Mouse (Mus musculus): ENCODE data around the gene Zcwpw1.

The Zcwpw1 gene

GRCm38 (mm10) chr5:137784546-137784945 lies 3.1 kb upstream of the Zcwpw1 start:
- DNase-seq (ENCODE audit: low spot score in 2 of 2): no peak

DNA sequence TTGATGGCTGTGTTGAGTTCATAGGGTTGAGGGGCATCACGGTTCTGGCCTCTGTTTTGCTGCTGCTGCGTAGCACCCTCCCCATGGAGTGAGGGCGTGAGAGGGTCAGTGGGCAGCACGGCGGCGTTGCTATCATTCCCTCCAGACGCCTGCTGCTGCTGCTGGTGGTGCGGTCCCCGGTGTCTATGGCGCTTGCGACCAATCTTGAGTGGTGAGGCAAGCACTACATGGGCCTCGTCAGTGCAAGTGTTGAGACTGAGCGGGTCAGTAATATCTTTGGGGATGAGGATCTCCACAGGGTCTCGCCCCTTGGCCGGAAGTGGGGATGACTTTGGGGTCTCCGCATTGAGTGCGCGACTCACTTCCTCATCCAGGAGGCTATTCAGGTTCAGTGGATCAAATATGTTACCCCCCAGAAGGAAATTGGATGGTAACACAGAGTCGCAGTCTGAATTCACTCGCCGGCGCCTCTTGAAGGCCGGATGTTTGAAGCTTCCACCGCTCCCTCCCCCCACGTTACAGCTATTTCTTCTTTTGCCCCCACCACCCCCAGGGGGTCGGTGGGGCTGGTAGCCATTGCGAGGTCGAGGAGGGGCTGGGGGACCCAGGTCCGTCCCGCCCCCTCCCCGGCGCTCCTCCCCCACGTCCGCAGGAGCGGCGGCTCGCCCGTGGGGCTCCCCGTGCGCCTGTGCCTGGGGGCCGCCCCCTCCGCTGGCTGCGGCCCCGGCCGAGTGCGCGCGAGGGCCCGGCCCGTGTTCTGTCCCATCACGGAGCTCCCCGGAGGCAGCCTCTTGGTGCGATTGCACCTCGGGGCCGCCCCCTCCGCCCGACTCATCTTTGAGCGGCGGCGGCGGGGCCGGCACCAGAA lies 2.2 kb upstream of the Zcwpw1 start:
- DNase-seq (ENCODE audit: low spot score in 2 of 2): peak; percentile 37 to 56

DNA sequence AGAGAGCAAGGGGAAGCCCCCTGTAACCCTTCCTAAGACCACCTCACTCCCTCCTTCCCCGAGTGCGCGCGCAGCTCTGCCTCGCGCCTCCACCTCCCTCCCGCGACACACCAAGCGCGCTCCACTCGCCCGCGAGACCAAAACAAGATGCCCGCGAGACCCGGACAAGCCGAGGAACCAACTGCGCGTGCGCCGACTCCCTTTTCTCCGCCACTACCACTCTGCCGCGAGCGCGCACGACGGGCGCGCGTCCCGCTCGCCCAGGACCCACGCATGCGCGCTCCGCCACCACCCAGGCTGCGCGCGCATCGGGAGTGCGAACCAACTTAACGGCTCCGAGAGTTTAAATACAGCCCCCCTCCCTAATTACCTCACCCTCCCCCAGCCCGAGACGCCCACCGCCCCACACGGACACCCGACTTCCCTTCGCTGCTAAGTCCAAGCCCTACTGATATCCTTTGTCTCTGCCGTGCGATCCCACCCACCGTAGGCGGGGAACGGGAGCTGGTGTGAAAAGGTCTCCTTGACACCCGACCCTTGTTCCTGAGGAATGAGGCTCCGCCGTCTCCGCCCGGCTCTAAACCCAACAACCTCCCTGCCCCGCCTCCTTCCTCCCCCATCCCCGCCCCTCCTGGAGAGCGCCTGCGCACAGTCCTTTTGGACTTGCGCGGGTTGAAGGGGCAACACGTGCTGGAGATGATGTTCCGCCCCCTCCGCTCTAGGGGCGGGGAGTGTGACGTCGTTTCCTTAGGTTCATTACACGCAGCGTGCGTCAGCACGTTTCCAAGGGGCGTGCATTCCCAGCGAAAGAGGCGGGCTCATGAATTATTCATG lies 1.3 kb upstream of the Zcwpw1 start:
- DNase-seq (ENCODE audit: low spot score in 2 of 2): peak; percentile 98 to 99

GRCm38 (mm10) chr5:137788171-137788570 lies 573 bp downstream of the Zcwpw1 start:
- peak; percentile 26 to 33 for DNase-seq (ENCODE audit: low spot score in 2 of 2)

DNA sequence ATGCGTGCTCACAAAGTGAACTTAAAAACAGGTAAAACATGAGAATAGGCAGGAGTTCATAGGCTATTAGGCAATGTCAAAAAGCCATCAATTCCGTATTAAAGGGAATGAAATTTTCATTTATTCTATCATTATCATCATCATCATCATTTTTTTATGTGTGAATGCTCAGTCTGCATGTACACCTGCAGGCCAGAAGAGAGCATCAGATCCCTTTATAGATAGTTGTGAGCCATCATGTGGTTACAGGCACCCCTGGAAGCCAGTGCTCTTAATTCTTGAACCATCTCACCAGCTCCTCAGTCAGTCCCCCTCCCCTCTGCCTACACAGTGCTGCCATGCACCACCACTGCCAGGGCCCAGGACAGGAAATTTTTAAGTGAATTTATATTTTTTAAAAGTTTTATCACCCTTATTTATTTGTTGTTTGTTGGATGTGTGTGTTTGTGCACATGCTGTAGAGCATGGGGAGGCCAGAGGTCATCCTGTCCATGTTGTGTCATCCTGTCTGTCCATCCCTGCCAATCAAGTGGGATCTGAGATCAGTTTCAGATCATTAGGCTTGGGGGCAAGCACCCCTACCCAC lies 1.4 kb downstream of the Zcwpw1 start:
- no peak for DNase-seq (ENCODE audit: low spot score in 2 of 2)

DNA sequence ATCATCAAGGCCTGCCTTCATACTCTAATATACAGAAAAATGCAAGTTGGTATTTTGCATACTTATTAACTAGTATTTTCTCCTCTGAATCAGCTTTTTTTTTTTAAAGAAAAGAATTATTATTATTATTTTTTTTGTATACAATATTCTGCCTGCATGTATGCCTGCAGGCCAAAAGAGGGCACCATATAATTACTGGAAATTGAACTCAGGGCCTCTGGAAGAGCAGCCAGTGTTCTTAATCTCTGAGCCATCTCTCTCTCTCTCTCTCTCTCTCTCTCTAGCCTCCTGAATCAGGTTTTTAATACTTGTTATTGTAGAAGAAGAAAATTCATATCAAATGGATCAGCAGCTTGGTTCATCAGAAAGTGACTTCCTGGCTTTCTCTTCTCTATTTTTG lies 4.0 kb downstream of the Zcwpw1 start:
- DNase-seq (ENCODE audit: low spot score in 2 of 2): no peak

- no peak for DNase-seq (ENCODE audit: low spot score in 2 of 2)
Measured at GRCm38 (mm10) chr5:137796606-137797005, 9.0 kb downstream of the Zcwpw1 start.

GRCm38 (mm10) chr5:137800917-137801316 lies 13.3 kb downstream of the Zcwpw1 start:
- no peak for DNase-seq (ENCODE audit: low spot score in 2 of 2)

DNA sequence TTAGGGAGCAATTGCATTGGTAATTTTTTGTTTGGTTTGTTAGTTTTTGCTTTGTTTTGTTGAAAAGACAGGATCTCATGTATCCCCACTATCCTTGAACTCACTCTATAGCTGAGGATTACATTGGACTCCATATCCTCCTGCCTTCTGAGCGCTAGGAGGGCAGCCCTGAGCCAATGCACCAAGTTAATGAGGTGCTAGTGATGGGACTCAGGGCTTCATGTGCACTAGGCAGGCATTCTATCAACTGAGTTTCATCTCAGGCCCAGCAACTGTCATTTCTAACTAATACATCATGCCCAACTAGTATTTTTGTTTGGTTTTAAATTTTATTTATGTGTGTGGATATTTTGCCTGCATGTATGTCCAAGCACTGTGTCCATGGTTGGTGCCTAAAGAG lies 18.6 kb downstream of the Zcwpw1 start:
- no peak for DNase-seq (ENCODE audit: low spot score in 2 of 2)

GRCm38 (mm10) chr5:137808316-137808715 lies 20.7 kb downstream of the Zcwpw1 start:
- DNase-seq (ENCODE audit: low spot score in 2 of 2): no peak

DNA sequence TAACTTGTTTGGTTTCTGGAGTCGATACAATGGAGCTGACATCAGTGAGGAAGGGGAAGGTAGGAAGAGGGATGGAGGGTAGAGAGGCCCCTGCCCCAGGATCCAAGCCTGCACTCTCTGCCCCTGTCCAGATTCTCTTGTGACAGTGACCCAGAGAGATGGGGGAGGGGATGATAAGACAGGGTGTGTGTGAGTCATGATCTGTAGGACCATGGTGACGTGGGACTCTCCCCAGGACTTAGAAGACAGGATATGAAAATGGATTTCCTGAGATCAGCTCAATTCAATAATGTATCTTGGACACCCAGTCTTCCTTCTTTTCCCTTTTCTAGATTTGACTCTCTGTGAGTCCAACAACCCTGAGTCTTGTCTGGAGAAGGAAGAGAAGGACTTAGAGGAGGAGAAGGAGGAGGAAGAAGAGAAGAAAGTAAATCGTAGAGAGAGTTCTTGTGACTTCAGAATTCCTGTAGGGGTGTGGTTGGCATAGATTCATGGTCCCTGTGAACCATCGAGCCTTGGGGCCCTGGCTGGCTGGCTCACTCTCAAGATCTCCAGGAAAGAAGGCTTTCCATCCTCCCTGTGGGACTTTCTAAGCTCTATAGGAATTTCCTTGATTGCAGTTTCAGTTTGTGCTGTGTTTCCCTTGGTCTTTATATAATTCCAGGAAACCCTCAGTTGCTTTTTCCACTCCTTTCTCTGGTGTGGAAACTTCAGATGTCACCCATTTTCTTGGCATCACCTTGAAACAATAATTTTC lies 30.0 kb downstream of the Zcwpw1 start:
- no peak for DNase-seq (ENCODE audit: low spot score in 2 of 2)

GRCm38 (mm10) chr5:137822126-137822525 lies 34.5 kb downstream of the Zcwpw1 start:
- DNase-seq (ENCODE audit: low spot score in 2 of 2): no peak

GRCm38 (mm10) chr5:137822602-137823001 lies 35.0 kb downstream of the Zcwpw1 start:
- DNase-seq (ENCODE audit: low spot score in 2 of 2): no peak

- no peak for DNase-seq (ENCODE audit: low spot score in 2 of 2)
Measured at GRCm38 (mm10) chr5:137823455-137824045, 36.0 kb downstream of the Zcwpw1 start.

- DNase-seq (ENCODE audit: low spot score in 2 of 2): no peak
Measured at GRCm38 (mm10) chr5:137825030-137825429, 37.4 kb downstream of the Zcwpw1 start.

DNA sequence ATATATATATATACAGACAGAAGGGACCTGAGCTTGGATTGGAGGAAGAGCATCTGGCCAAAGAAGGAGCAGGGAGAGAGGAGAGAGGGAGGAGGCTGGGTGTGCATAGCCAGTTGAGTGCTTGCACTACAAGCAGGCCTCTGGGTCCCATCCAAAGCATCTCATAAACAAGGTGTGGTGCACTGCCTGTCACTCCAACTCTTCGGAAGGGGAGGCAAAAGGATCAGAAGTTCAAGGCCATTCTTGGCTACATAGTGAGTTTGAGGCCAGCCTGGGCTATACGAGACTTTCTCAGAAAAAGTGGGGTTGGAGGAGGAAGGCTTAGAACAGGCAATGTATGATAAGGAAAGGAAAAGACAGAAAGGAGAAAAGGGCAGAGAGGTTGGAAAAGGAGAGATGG lies 38.4 kb downstream of the Zcwpw1 start:
- DNase-seq (ENCODE audit: low spot score in 2 of 2): no peak

GRCm38 (mm10) chr5:137826421-137826820 lies 38.8 kb downstream of the Zcwpw1 start:
- no peak for DNase-seq (ENCODE audit: low spot score in 2 of 2)

DNA sequence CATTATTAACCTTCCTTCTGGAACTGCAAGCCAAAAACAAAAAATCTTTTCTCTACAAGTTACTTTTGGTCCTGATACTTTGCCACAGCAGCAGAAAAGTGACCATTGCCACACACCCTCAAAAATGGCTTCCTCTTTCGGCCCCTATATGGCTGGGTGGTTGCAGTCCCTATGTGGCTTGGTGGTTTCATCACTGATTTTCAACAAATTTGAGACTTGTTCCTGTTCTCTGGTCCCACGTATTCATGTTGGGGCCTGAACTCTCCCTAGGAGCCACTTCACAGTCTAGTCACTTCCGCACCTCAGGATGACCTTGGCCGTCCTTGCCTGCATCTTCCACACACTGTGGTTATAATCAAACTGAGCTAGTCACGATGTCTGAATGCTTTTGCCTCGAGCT lies 41.1 kb downstream of the Zcwpw1 start:
- no peak for DNase-seq (ENCODE audit: low spot score in 2 of 2)

DNA sequence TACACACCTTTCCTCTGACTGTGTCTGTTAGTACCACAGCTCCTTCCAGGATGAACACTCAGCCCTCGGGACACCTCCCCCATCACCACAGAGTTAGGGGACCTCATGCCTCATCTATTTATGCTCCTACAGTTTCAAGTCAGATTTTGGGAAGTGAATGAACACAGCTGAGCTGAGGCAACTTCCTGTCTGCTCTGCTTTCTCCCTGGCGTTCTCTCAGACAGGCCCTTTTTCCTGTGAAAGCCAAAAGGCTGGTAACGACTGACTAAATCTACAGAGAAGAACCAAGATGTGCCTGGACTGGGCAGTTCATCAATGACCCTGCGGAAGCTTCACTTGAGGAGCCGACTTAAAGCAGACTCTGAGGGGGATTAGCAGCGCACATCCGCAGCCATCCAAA lies 42.6 kb downstream of the Zcwpw1 start:
- peak in 1 of 2 experiments; percentile 7 for DNase-seq (ENCODE audit: low spot score in 2 of 2)

DNA sequence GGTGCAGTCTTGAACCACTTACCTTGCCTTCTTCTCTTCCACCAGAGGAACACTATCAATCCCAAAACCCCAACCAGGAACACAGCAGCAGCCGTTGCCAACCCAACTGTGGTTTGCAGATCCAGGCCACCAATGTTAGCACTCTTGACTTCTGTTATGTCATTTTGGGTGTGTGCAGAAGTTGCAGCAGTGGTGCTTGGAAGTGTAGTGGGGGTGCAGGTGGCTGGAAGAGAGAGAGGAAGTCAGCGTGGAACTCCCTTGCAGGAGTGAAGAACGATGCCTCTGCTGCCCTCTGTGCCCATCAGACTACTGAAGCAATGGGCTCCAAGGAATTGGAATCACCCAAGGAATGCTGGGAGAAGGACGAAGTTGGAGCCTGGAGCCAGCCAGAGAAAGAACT lies 43.5 kb downstream of the Zcwpw1 start:
- DNase-seq (ENCODE audit: low spot score in 2 of 2): no peak

GRCm38 (mm10) chr5:137831506-137831905 lies 43.9 kb downstream of the Zcwpw1 start:
- DNase-seq (ENCODE audit: low spot score in 2 of 2): no peak
